Mouse (Mus musculus) CD4-positive, CD25-positive, alpha-beta regulatory T cell, adult 9 weeks (primary cell): ENCODE data around the gene BC016579. TPM values are rescaled to one million over a fixed set of nuclear protein-coding genes. Genes with fewer than 3 reads are reported as not detected.

ENCODE experiments used
- polyA plus RNA-seq: library from polyadenylated mRNA; unstranded; fragments of 100-300 nt; shearing (Covaris generic); gene quantifications from one replicate; pipeline ENCODE4 v1.2.1, GENCODE M21; 2017

The BC016579 gene
- polyA plus RNA-seq, result not detected

GRCm38 (mm10) chr16:45653934-45654332 lies at the start of gene BC016579:
Gene BC016579, minus strand, starts transcription at chr16:45654068.

GRCm38 (mm10) chr16:45693558-45693957 lies 39.7 kb upstream of the BC016579 start, which contains the start of gene Tmprss7:
Gene Tmprss7, minus strand, starts transcription at chr16:45693658.

GRCm38 (mm10) chr16:45610267-45610666 lies 43.6 kb downstream of the BC016579 start, which contains the start of gene Gcsam:
Gene Gcsam, plus strand, starts transcription at chr16:45610380.

Other genes with a start within 250 kb of the BC016579 start
- gene Cd200, start 245.0 kb downstream of the BC016579 start, polyA plus RNA-seq, result 147 TPM
- 0.14 TPM for gene Gm609, start 161.1 kb downstream of the BC016579 start, polyA plus RNA-seq
- gene Gm17783, start 122.0 kb downstream of the BC016579 start, polyA plus RNA-seq, result not detected
- not detected for gene Slc9c1, start 118.8 kb downstream of the BC016579 start, polyA plus RNA-seq
- gene Gcsam, start 43.7 kb downstream of the BC016579 start, polyA plus RNA-seq, result not detected
- not detected for gene Tmprss7, start 39.6 kb upstream of the BC016579 start, polyA plus RNA-seq
- gene Tagln3, start 70.5 kb upstream of the BC016579 start, polyA plus RNA-seq, result 0.22 TPM
- 30.0 TPM for gene Abhd10, start 88.9 kb upstream of the BC016579 start, polyA plus RNA-seq